12 mouse cellular contexts compared by ENCODE assay signal in genomic region chr16:44122982-44123725, GRCm38 (mm10). TPM values are rescaled to one million over a fixed set of nuclear protein-coding genes. Genes with fewer than 3 reads are reported as not detected.
DNase-seq lines count a peak whose midpoint lies in the region; ATAC-seq and TF ChIP-seq lines count a peak whose summit lies in the region.
"Had no signal": no experiment of that assay in that cellular context is flagged by ENCODE, and none has a peak within 500 bp of the region (broad histone marks: within the 10 kb centered on the region; RNA-seq: fewer than 3 reads in every experiment).

No protein-coding gene starts in this region.

- peak; percentile 32 for DNase-seq in gastrocnemius, adult 18-20 months (ENCODE audit: low spot score)
- DNase-seq in gastrocnemius, postnatal 25 days, result no peak
- DNase-seq in urinary bladder, postnatal 14 days (ENCODE audit: low spot score), result peak; percentile 18
- DNase-seq in urinary bladder, adult 18-20 months (ENCODE audit: low spot score in 2 of 2), result no peak
- DNase-seq in cerebellum, postnatal 25 days, result peak; percentile 59 to 68
- no peak for DNase-seq in kidney, adult 2 months
- DNase-seq: heart, postnatal 4 days had no signal

- no peaks in the 10 kb centered on the region for H3K9me3 ChIP-seq in midbrain, embryonic 13.5 days
- H3K9me3 ChIP-seq in forebrain, embryonic 16.5 days (ENCODE audit: control insufficient read depth, low read length), result no peaks in the 10 kb centered on the region
- H3K9me3 ChIP-seq: forebrain, embryonic 13.5 days; kidney, embryonic 15.5 days; limb, embryonic 15.5 days had no signal

- no peak for TF ChIP-seq POLR2A in kidney, adult 2 months (IDR thresholded peaks at IDR 0.05; ENCODE audit: low read depth, low read length)

- H3K27ac ChIP-seq in kidney, adult 2 months (ENCODE audit: insufficient read depth, low read depth, low read length), result no peak overlapping the region
- no peak overlapping the region for H3K27ac ChIP-seq in midbrain, embryonic 13.5 days
- H3K27ac ChIP-seq in forebrain, embryonic 16.5 days (ENCODE audit: low read length), result no peak overlapping the region
- H3K27ac ChIP-seq: forebrain, embryonic 13.5 days; kidney, embryonic 15.5 days; limb, embryonic 15.5 days had no signal

- H3K4me3 ChIP-seq in kidney, adult 2 months (ENCODE audit: insufficient read depth, low read depth, low read length), result no peak overlapping the region
- H3K4me3 ChIP-seq in midbrain, embryonic 13.5 days (replicated peaks), result no peak overlapping the region
- H3K4me3 ChIP-seq in forebrain, embryonic 16.5 days (replicated peaks; ENCODE audit: low read length), result no peak overlapping the region
- H3K4me3 ChIP-seq: forebrain, embryonic 13.5 days; kidney, embryonic 15.5 days; limb, embryonic 15.5 days had no signal

- WGBS in kidney, adult 2 months, result 56% methylated on average over 7 of the region's 7 CpGs
- WGBS in midbrain, embryonic 13.5 days, result 90% methylated on average over 7 of the region's 7 CpGs
- WGBS in forebrain, embryonic 16.5 days, result 77% methylated on average over 7 of the region's 7 CpGs

- peaks cover 11% of the 10 kb centered on the region for H3K4me1 ChIP-seq in kidney, adult 2 months (ENCODE audit: control insufficient read depth, insufficient read depth, low read length)
- no peaks in the 10 kb centered on the region for H3K4me1 ChIP-seq in midbrain, embryonic 13.5 days (replicated peaks)
- H3K4me1 ChIP-seq in forebrain, embryonic 16.5 days (replicated peaks; ENCODE audit: control insufficient read depth, insufficient read depth, low read length), result peaks cover 2% of the 10 kb centered on the region; the same call in 1 of the 2 replicates
- H3K4me1 ChIP-seq: forebrain, embryonic 13.5 days had no signal

- no peaks in the 10 kb centered on the region for H3K27me3 ChIP-seq in kidney, adult 2 months (replicated peaks; ENCODE audit: control insufficient read depth, insufficient read depth, low read length)
- no peaks in the 10 kb centered on the region for H3K27me3 ChIP-seq in midbrain, embryonic 13.5 days
- no peaks in the 10 kb centered on the region for H3K27me3 ChIP-seq in forebrain, embryonic 16.5 days (replicated peaks; ENCODE audit: control insufficient read depth, insufficient read depth, low read length)
- H3K27me3 ChIP-seq: forebrain, embryonic 13.5 days; kidney, embryonic 15.5 days; limb, embryonic 15.5 days had no signal

- no peak for ATAC-seq in midbrain, embryonic 13.5 days
- ATAC-seq in forebrain, embryonic 16.5 days, result no peak
- ATAC-seq: forebrain, embryonic 13.5 days had no signal

- no peak overlapping the region for H3K9ac ChIP-seq in midbrain, embryonic 13.5 days (replicated peaks)
- no peak overlapping the region for H3K9ac ChIP-seq in forebrain, embryonic 16.5 days (replicated peaks; ENCODE audit: low read depth, low read length)
- H3K9ac ChIP-seq: forebrain, embryonic 13.5 days; kidney, embryonic 15.5 days; limb, embryonic 15.5 days had no signal

- H3K36me3 ChIP-seq in kidney, adult 2 months (ENCODE audit: control insufficient read depth, insufficient read depth, low read length), result no peaks in the 10 kb centered on the region
- no peaks in the 10 kb centered on the region for H3K36me3 ChIP-seq in midbrain, embryonic 13.5 days
- H3K36me3 ChIP-seq in forebrain, embryonic 16.5 days (ENCODE audit: control insufficient read depth, insufficient read depth), result no peaks in the 10 kb centered on the region
- H3K36me3 ChIP-seq: limb, embryonic 15.5 days had no signal

- TF ChIP-seq CTCF in kidney, adult 2 months (conservative IDR thresholded peaks at IDR 0.05; ENCODE audit: insufficient read depth, insufficient read length, low read depth, low read length), result no peak

- no peak overlapping the region for H3K4me2 ChIP-seq in midbrain, embryonic 13.5 days (replicated peaks)
- no peak overlapping the region for H3K4me2 ChIP-seq in forebrain, embryonic 16.5 days (ENCODE audit: low read length)
- H3K4me2 ChIP-seq: forebrain, embryonic 13.5 days; kidney, embryonic 15.5 days; limb, embryonic 15.5 days had no signal

RNA-seq across cellular contexts. Expression of gene Atp6v1a, which starts 16.4 kb away (rescaled TPM):
- 10 to 100 TPM; 19.1 to 30.1 TPM for total RNA-seq in gastrocnemius, adult 18-20 months (2021)
- 10 to 100 TPM; 19.5 to 22.4 TPM for total RNA-seq in gastrocnemius, postnatal 25 days (2021)
- polyA plus RNA-seq in kidney, adult 2 months (2012; rRNA removed), result 115 and 139 TPM in 2 replicates
- 84.8 and 88.7 TPM in 2 replicates for polyA plus RNA-seq in midbrain, embryonic 13.5 days (2015; fragmentation: Nextera tagmentation; extraction: Ambion mirVana)
- 120 and 122 TPM in 2 replicates for polyA plus RNA-seq in forebrain, embryonic 16.5 days (2015; fragmentation: Nextera tagmentation; extraction: Ambion mirVana)

RNA-seq across cellular contexts. Expression of gene Naa50, which starts 16.5 kb away (rescaled TPM):
- total RNA-seq in gastrocnemius, adult 18-20 months (2021), result 100 to 1,000 TPM; 183 to 237 TPM
- total RNA-seq in gastrocnemius, postnatal 25 days (2021), result 100 to 1,000 TPM; 138 to 160 TPM
- polyA plus RNA-seq in kidney, adult 2 months (2012; rRNA removed), result 8.8 and 9.3 TPM in 2 replicates
- 71.2 and 74.9 TPM in 2 replicates for polyA plus RNA-seq in midbrain, embryonic 13.5 days (2015; fragmentation: Nextera tagmentation; extraction: Ambion mirVana)
- 80.5 and 90.1 TPM in 2 replicates for polyA plus RNA-seq in forebrain, embryonic 16.5 days (2015; fragmentation: Nextera tagmentation; extraction: Ambion mirVana)

RNA-seq across cellular contexts. Expression of gene Usf3, which starts 49.9 kb away (rescaled TPM):
- 10 to 100 TPM; 43.0 to 52.5 TPM for total RNA-seq in gastrocnemius, adult 18-20 months (2021)
- 10 to 100 TPM; 24.3 to 36.1 TPM for total RNA-seq in gastrocnemius, postnatal 25 days (2021)
- polyA plus RNA-seq in kidney, adult 2 months (2012; rRNA removed), result 12.6 and 13.2 TPM in 2 replicates
- 2.7 and 3.4 TPM in 2 replicates for polyA plus RNA-seq in midbrain, embryonic 13.5 days (2015; fragmentation: Nextera tagmentation; extraction: Ambion mirVana)
- 3.3 and 4.0 TPM in 2 replicates for polyA plus RNA-seq in forebrain, embryonic 16.5 days (2015; fragmentation: Nextera tagmentation; extraction: Ambion mirVana)

Comparison
In these comparisons a context has a peak if more than half of its experiments do, and no peak if none do; other contexts are left out.
1. DNase-seq: peak in gastrocnemius, adult 18-20 months (single experiment), urinary bladder, postnatal 14 days (single experiment) and cerebellum, postnatal 25 days (2 of 2); none in gastrocnemius, postnatal 25 days (single experiment), urinary bladder, adult 18-20 months (0 of 2) and kidney, adult 2 months (single experiment).